8 mouse cellular contexts compared by ENCODE assay signal in the genomic region with DNA sequence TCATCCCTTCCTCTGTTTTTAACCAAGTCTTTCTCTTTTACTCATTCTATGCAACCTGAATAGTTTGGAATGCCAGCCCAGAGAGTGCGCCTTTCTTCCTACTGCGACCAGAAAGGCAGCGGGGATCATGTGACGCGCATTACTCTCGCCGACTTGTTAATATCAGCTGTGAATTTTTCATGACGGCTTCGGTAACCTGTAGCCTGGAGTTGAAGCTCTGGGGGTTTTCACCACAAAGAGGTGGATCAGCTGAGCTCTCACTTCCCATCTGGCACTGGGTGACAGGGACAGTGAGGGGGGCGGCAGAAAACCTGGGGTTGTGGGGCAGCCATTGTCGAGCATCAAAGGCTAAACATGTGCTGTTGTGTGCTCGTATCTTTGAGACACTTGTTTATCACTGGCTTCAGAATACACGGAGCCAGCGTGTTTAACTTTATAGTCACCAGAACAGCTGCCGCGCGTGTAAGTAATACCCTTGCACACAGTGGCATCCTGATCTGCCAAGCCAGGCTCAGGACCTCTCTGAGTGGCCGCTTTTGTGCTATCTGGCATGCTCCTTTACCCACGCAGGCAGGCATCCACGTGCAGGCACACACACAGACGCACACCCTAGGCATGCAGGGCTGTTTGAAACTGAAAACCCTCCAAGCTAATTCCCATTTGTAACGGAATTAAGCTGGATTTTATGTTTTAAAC.
A peak's percentile ranks its signal among the peaks of the same experiment; 100 is the strongest.
DNase-seq lines count a peak whose midpoint lies in the region; ATAC-seq and TF ChIP-seq lines count a peak whose summit lies in the region.

No protein-coding gene starts in this region.

- peak; percentile 84 for ATAC-seq in embryonic facial prominence, embryonic 11.5 days (replicated peaks; ENCODE audit: insufficient number of reproducible peaks, low FRiP score, low TSS enrichment, low read depth)
- ATAC-seq in hindbrain, embryonic 12.5 days (ENCODE audit: low FRiP score) = peak; percentile 81

- H3K9me3 ChIP-seq in embryonic facial prominence, embryonic 11.5 days (replicated peaks; ENCODE audit: control insufficient read depth, low read length) = no peaks in the 10 kb centered on the region
- H3K9me3 ChIP-seq in hindbrain, embryonic 12.5 days (replicated peaks) = no peaks in the 10 kb centered on the region

- H3K27ac ChIP-seq in layer of hippocampus, adult 2 months = no peak overlapping the region
- no peak overlapping the region for H3K27ac ChIP-seq in embryonic facial prominence, embryonic 11.5 days (replicated peaks; ENCODE audit: low read depth, low read length)
- H3K27ac ChIP-seq in hindbrain, embryonic 12.5 days = no peak overlapping the region

- no peaks in the 10 kb centered on the region for H3K27me3 ChIP-seq in embryonic facial prominence, embryonic 11.5 days (ENCODE audit: control insufficient read depth, insufficient read depth, low read length)
- peaks cover 3% of the 10 kb centered on the region for H3K27me3 ChIP-seq in hindbrain, embryonic 12.5 days

- DNase-seq in layer of hippocampus, adult 2 months (ENCODE audit: low spot score in 2 of 2) = no peak
- no peak for DNase-seq in layer of hippocampus, adult 8-10 months (ENCODE audit: low spot score in 2 of 2)
- DNase-seq in embryonic facial prominence, embryonic 11.5 days (ENCODE audit: low spot score) = peak; percentile 56
- DNase-seq in neural tube, embryonic 10.5 days (ENCODE audit: extremely low spot score, low spot score) = peak; percentile 45
- no peak for DNase-seq in spleen, postnatal 4 days (ENCODE audit: low spot score in 2 of 2)
- DNase-seq in ovary, adult 18-20 months (ENCODE audit: low spot score) = no peak
- no peak for DNase-seq in left cerebral cortex, postnatal 10 days (ENCODE audit: extremely low spot score in 1 of 2, low spot score in 2 of 2)

- peak overlapping the region; percentile 46 for H3K4me3 ChIP-seq in layer of hippocampus, adult 2 months
- H3K4me3 ChIP-seq in embryonic facial prominence, embryonic 11.5 days (ENCODE audit: low read depth, low read length) = peak overlapping the region; percentile 32
- peak overlapping the region; percentile 39 for H3K4me3 ChIP-seq in hindbrain, embryonic 12.5 days

- peak overlapping the region; percentile 63 for H3K4me2 ChIP-seq in embryonic facial prominence, embryonic 11.5 days (ENCODE audit: low read depth, low read length)
- peak overlapping the region; percentile 80 for H3K4me2 ChIP-seq in hindbrain, embryonic 12.5 days (replicated peaks)

- H3K4me1 ChIP-seq in embryonic facial prominence, embryonic 11.5 days (ENCODE audit: control insufficient read depth, insufficient read depth, low read length) = no peaks in the 10 kb centered on the region
- H3K4me1 ChIP-seq in hindbrain, embryonic 12.5 days = no peaks in the 10 kb centered on the region

- H3K36me3 ChIP-seq in embryonic facial prominence, embryonic 11.5 days (replicated peaks; ENCODE audit: control insufficient read depth, insufficient read depth, low read depth, low read length) = no peaks in the 10 kb centered on the region
- H3K36me3 ChIP-seq in hindbrain, embryonic 12.5 days = no peaks in the 10 kb centered on the region

- WGBS in embryonic facial prominence, embryonic 11.5 days = 7% methylated on average over 22 of the region's 22 CpGs
- WGBS in hindbrain, embryonic 12.5 days = 8% methylated on average over 22 of the region's 22 CpGs

- peak overlapping the region; percentile 46 for H3K9ac ChIP-seq in embryonic facial prominence, embryonic 11.5 days (replicated peaks; ENCODE audit: low read length)
- no peak overlapping the region for H3K9ac ChIP-seq in hindbrain, embryonic 12.5 days

- intact Hi-C loops in left cerebral cortex, postnatal 10 days (cut with DNase I) = no loop called here

- TF ChIP-seq CTCF in layer of hippocampus, adult 2 months (conservative IDR thresholded peaks at IDR 0.05) = no peak

Comparison
In these comparisons a context has a peak if more than half of its experiments do, and no peak if none do; other contexts are left out.
1. DNase-seq: peak in embryonic facial prominence, embryonic 11.5 days (single experiment) and neural tube, embryonic 10.5 days (single experiment); none in layer of hippocampus, adult 2 months (0 of 2), layer of hippocampus, adult 8-10 months (0 of 2), spleen, postnatal 4 days (0 of 2), ovary, adult 18-20 months (single experiment) and left cerebral cortex, postnatal 10 days (0 of 2).
2. Peak in every context shown above with its lines, with median percentiles within 50 percentile points of each other: H3K4me3 ChIP-seq.